Mouse (Mus musculus) erythroblast, embryonic 14.5 days (primary cell): ENCODE data around the gene Dld. TPM values are rescaled to one million over a fixed set of nuclear protein-coding genes. Genes with fewer than 3 reads are reported as not detected.

ENCODE experiments used
- H3K27me3 ChIP-seq: 2 replicates; pipeline ENCODE4 v1.6.1; 2012; ENCODE audit warnings: inconsistent platforms; ENCODE audit not compliant: control insufficient read depth
- H3K36me3 ChIP-seq: 2 replicates; pipeline ENCODE4 v1.6.1; 2012; ENCODE audit warnings: mild to moderate bottlenecking, inconsistent platforms; ENCODE audit not compliant: control insufficient read depth
- H3K4me1 ChIP-seq: 2 replicates; pipeline ENCODE4 v1.6.1; 2012; ENCODE audit warnings: inconsistent platforms; ENCODE audit not compliant: control insufficient read depth
- H3K4me3 ChIP-seq: replicated peaks from 2 replicates; pipeline ENCODE3; 2012; ENCODE audit warnings: moderate library complexity, mild to moderate bottlenecking, inconsistent platforms
- H3K9me3 ChIP-seq: 2 replicates; pipeline ENCODE4 v1.6.1; 2012; ENCODE audit warnings: low read length, inconsistent platforms, mixed read lengths; ENCODE audit not compliant: control insufficient read depth
- GATA1 ChIP-seq: IDR thresholded peaks from 2 replicates; pipeline ENCODE4 v1.6.1; 2012; ENCODE audit warnings: low read length, inconsistent platforms, mixed read lengths
- TAL1 ChIP-seq: IDR thresholded peaks from 3 replicates; pipeline ENCODE4 v1.6.1; 2012; ENCODE audit warnings: low read length, inconsistent platforms, mixed read lengths
- polyA plus RNA-seq: library from polyadenylated mRNA; stranded (reverse); fragments of >175 nt; gene quantifications from 2 replicates; pipeline ENCODE4 v1.2.3, GENCODE M21; 2012

Dld gene
- polyA plus RNA-seq, 1 experiment, result 0.45 TPM

DNA sequence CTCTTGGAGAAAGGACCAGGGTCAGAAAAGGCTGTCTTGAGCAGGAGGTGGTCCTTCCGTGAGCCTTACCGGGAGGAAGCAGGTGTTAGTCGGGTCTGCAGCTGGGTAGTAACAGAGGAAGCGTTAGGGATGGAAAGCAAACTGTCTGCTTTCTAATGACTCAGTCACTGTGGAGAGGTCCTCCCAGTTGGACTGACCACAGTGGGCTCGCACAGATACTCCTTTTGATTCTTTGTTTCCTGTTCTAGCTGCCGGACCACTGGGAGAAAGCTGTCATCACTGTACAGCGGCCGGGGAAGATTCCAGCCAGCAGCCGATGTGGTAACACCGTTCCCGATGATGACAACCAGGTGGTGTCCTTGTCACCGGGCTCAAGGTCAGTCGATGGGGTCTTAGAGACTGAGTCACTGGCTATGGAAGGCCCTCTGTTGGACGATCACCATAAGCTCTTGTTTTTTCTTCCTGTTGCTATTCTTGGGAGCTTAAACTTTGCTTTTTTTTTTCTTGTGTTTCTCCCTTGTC lies 51.5 kb downstream of the Dld start:
- no peaks in the 10 kb centered on the region for H3K36me3 ChIP-seq
- no peaks in the 10 kb centered on the region for H3K27me3 ChIP-seq
- H3K4me1 ChIP-seq, result no peaks in the 10 kb centered on the region
- no peak for TF ChIP-seq GATA1
- TF ChIP-seq TAL1, result no peak
- no peak overlapping the region for H3K4me3 ChIP-seq
- no peaks in the 10 kb centered on the region for H3K9me3 ChIP-seq

DNA sequence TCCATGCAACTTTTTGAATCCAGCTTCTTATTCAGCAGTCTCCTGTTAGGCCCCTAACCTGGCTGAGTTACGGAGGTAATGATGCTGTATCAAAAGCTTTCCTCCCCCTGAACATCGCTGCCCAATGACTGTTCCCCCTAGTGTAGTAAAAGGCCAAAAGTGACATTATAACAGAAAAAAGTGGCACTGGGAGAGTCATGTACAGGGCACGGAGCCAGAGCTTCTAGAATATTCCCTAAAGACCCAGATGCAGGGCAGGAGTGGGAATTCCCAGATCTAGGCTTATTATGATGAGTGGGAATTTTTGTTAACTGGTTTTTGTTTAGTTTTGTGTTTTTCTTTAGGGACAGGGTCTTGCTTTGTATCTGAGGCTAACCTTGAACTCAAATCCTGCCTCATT lies 52.1 kb downstream of the Dld start:
- TF ChIP-seq TAL1, result no peak
- no peak for TF ChIP-seq GATA1
- H3K4me3 ChIP-seq, result no peak overlapping the region
- no peaks in the 10 kb centered on the region for H3K36me3 ChIP-seq
- no peaks in the 10 kb centered on the region; the same call in 1 of the 2 replicates for H3K4me1 ChIP-seq
- no peaks in the 10 kb centered on the region for H3K27me3 ChIP-seq
- no peaks in the 10 kb centered on the region for H3K9me3 ChIP-seq

DNA sequence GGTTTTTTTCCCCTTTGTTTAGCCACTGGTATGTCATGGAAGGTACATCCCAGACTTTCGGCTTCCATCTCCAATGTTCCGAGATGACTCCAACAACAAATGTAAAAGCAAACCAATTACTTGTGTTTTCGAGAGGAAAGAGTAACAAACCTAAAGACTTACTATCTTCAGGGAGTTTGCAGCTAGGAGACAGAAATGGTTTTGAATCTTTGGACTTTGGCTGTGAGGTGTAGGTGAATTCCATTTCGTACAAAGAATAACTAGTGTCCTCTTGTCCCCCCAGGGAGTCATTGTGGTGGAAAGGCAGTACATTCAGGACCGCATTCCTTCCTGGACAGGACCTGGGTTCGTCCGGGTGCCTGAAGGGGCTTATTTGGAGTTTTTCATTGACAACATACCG lies 52.7 kb downstream of the Dld start:
- no peaks in the 10 kb centered on the region for H3K36me3 ChIP-seq

DNA sequence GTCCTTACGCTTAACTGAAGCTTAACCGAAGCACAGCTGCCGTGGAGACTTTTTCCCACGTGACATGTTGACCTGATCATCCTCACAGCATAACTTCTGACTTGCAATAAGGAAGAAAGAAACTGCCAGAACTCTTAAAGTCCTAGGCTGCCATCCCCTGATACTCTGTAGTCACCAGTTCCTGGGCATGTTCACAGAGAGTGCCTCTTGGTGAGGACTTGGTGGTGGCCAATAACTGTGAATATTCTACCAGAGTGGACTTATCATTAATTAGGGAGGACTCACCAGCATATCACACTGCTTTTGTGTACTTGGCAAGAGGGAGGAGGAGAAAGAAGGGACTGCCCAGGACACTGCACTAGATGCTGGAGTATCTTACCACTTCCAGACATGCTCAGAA lies 53.1 kb downstream of the Dld start:
- no peaks in the 10 kb centered on the region; the same call in 1 of the 2 replicates for H3K4me1 ChIP-seq
- H3K9me3 ChIP-seq, result no peaks in the 10 kb centered on the region
- H3K36me3 ChIP-seq, result no peaks in the 10 kb centered on the region
- no peak for TF ChIP-seq GATA1
- TF ChIP-seq TAL1, result no peak
- no peak overlapping the region for H3K4me3 ChIP-seq
- no peaks in the 10 kb centered on the region for H3K27me3 ChIP-seq

More for the DNA sequence above, 52.7 kb downstream of the Dld start:
- Histone ChIP-seq H3K9me3 (no peaks in the 10 kb centered on the region), H3K4me3 (no peak overlapping the region), H3K4me1 (no peaks in the 10 kb centered on the region; the same call in 1 of the 2 replicates), H3K27me3 (no peaks in the 10 kb centered on the region)
- TF ChIP-seq GATA1, result no peak
- no peak for TF ChIP-seq TAL1

DNA sequence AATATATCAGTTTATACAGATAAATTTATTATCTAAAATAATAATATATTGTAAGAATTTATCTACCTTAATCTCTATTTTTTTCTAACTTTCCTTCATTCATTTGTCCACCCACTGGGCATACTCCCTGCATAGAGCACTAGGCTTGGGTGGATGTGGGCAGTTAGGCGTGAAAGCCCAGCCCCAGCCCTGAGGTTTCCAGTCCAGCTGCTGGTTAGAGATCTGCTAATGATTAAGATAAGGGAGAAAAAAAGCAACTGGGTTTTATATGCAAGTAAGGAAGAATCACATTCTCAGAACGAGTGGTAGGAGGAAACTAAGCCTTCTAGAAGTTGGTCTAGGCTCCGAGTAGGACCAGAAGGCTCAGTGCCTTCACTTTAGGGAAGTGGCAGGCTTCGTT lies 55.2 kb downstream of the Dld start:
- H3K4me3 ChIP-seq, result no peak overlapping the region
- TF ChIP-seq GATA1 (no peak), TAL1 (no peak)
- H3K27me3 ChIP-seq, result no peaks in the 10 kb centered on the region
- no peaks in the 10 kb centered on the region for H3K9me3 ChIP-seq
- H3K4me1 ChIP-seq, result no peaks in the 10 kb centered on the region; the same call in 1 of the 2 replicates
- no peaks in the 10 kb centered on the region for H3K36me3 ChIP-seq

DNA sequence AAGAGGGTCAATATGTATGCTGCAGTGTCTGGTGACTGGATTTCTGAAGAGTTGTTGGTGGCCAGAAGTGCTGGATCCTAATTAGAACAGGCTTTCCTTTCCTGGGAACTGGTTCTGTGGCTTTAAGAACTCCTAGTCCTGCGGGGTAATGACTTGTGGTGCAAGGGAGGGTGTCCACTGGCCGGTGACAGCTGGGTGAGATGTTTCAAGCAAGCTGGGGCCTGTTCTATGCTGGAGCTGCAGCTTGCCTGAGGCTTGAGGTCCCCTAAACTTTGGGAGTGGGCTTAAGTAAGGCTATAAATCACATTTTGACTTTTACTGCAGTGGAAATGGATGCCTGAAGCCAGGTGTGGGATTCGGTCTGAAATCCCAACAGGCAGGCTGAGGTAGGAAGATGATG lies 55.7 kb downstream of the Dld start:
- Histone ChIP-seq H3K4me1 (no peaks in the 10 kb centered on the region; the same call in 1 of the 2 replicates), H3K4me3 (no peak overlapping the region), H3K9me3 (no peaks in the 10 kb centered on the region), H3K36me3 (no peaks in the 10 kb centered on the region), H3K27me3 (no peaks in the 10 kb centered on the region)
- no peak for TF ChIP-seq GATA1
- no peak for TF ChIP-seq TAL1

DNA sequence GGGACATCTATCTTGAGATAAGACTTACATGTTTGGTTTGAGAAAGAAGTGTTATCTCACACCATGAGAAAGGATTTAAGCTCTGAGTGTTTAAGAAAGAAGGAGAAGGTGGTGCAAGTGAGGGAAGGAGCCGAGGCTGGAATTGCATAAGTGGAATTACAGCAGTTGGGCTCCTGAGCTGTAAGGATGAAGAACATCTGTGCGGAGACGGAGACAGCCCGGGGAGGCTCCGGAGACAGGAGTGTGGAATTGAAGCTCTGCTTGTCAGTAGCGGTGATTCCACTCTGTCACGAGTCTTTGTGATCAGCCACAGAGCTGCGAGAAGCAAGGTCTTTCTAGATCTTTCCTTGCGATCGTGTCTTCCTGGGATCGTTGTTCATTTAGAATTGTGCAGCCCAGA lies 56.3 kb downstream of the Dld start:
- Histone ChIP-seq H3K4me1 (no peaks in the 10 kb centered on the region; the same call in 1 of the 2 replicates), H3K9me3 (no peaks in the 10 kb centered on the region)

DNA sequence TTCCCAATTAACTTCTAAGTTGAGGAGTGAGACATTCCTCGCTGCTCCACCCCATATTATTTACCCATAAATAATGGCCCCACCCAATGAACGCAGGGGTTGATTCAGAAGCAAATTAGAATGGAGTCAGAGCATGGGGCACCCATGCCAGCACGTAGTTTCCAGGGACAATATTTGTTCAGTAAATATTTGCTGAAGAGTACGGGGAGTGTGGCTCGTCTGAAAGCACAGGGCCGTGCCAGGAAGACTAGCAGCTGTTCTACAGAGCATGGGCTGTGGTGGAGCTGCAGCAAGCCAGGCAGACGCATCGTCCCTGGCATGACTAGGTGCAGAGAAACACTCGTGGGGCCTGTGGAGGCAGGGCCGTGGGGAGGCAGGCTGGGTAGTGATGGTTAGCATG lies 56.7 kb downstream of the Dld start:
- TF ChIP-seq TAL1, result no peak
- no peak for TF ChIP-seq GATA1
- no peaks in the 10 kb centered on the region for H3K36me3 ChIP-seq
- H3K27me3 ChIP-seq, result no peaks in the 10 kb centered on the region
- no peaks in the 10 kb centered on the region; the same call in 1 of the 2 replicates for H3K4me1 ChIP-seq
- no peaks in the 10 kb centered on the region for H3K9me3 ChIP-seq
- no peak overlapping the region for H3K4me3 ChIP-seq

More for the DNA sequence above, 56.3 kb downstream of the Dld start:
- TF ChIP-seq TAL1, result no peak
- no peak for TF ChIP-seq GATA1
- Histone ChIP-seq H3K27me3 (no peaks in the 10 kb centered on the region), H3K36me3 (no peaks in the 10 kb centered on the region), H3K4me3 (no peak overlapping the region)

DNA sequence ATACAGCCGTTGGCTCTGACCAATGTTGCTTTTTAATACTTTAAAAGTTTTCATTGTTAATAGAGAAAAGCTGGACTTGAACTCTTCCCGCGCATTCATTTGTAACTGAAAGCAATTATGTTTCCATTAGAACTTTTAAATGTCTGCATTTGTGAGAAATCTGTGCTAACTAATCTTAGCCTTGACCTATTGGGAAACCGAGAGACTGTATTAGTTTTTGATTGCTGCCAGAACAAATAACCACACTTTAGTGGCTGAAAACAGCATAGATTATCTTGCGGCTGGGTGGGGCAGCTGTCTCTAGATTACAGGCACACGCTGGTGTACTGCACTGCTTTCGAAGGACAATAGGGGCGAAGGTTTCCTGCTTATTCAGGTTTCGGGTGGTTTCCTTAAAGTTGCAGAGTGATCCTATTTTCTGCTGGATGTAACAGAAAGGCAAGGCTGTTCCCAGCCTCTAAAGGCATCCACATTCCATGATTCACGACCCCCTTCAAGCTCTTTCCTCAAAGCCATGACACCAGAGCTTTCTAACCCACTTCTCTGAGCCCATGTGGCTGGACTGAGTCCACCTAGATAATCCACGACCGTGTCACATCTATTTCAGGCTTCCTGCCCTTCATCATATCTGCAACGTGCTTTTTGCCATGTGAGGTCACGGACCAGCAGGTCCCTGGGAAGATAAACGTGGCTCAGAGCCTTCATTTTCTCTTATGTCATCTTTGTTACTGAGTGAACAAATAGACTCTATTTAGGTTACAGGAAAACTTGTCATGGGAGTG lies 57.7 kb downstream of the Dld start:
- TF ChIP-seq GATA1, result no peak
- TF ChIP-seq TAL1, result no peak
- H3K4me1 ChIP-seq, result no peaks in the 10 kb centered on the region; the same call in 1 of the 2 replicates
- no peaks in the 10 kb centered on the region for H3K27me3 ChIP-seq
- no peaks in the 10 kb centered on the region for H3K36me3 ChIP-seq
- no peak overlapping the region for H3K4me3 ChIP-seq
- H3K9me3 ChIP-seq, result no peaks in the 10 kb centered on the region

DNA sequence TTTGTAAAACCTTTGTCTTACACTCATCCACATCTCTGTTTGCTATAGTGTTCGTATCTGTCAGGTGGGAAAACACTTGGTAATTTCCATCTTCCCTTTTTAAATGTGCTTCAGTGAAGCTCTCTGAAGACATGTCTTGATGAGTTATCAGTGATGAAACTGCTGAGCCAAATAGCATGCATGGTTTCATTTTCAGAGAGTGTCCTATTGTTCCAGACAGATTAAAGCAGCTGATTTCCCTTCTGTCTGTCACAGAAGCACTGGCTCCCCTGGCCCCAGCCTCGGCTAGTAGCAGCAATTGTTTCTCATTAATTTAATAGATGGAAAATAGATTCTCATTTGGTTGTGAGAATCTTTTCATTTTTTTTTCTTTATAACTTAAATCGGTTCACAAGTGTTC lies 60.3 kb downstream of the Dld start:
- Histone ChIP-seq H3K27me3 (no peaks in the 10 kb centered on the region), H3K36me3 (no peaks in the 10 kb centered on the region), H3K4me3 (no peak overlapping the region), H3K9me3 (no peaks in the 10 kb centered on the region), H3K4me1 (no peaks in the 10 kb centered on the region; the same call in 1 of the 2 replicates)
- TF ChIP-seq TAL1, result no peak
- TF ChIP-seq GATA1, result no peak
